Mouse (Mus musculus) layer of hippocampus, postnatal 14 days (tissue): ENCODE measurements around the gene Glud1. TPM values are rescaled to one million over a fixed set of nuclear protein-coding genes. Genes with fewer than 3 reads are reported as not detected.
"Not testable (repeated sequence)": the region's sequence is repeated elsewhere in the genome, so short reads cannot be mapped to it uniquely, and the experiment has no call there.

Source experiments
- DNase-seq, 2 experiments: peaks; one replicate each; pipeline ENCODE4 v3.0.0; 2021 to 2022; ENCODE audit warnings: low spot score in 2 of 2, mixed read lengths in 1 of 2
- total RNA-seq, 2 experiments: library from RNA; stranded (reverse); gene quantifications; 2 replicates each; pipeline ENCODE4 v1.2.3; 2021

The Glud1 gene
- total RNA-seq, 2 experiments from 2014 or later: 364 to 392 TPM

GRCm38 (mm10) chr14:34311021-34311631 lies 599 bp downstream of the Glud1 start:
- peak in 1 of 2 experiments; percentile 26 for DNase-seq

- DNase-seq: no peak
These were observed 1.2 kb downstream of the Glud1 start for GRCm38 (mm10) chr14:34311691-34312090.

- no peak for DNase-seq
These were observed 2.0 kb downstream of the Glud1 start for GRCm38 (mm10) chr14:34312339-34313048.

- DNase-seq: no peak
These were observed 3.1 kb downstream of the Glud1 start for GRCm38 (mm10) chr14:34313612-34314011.

DNA sequence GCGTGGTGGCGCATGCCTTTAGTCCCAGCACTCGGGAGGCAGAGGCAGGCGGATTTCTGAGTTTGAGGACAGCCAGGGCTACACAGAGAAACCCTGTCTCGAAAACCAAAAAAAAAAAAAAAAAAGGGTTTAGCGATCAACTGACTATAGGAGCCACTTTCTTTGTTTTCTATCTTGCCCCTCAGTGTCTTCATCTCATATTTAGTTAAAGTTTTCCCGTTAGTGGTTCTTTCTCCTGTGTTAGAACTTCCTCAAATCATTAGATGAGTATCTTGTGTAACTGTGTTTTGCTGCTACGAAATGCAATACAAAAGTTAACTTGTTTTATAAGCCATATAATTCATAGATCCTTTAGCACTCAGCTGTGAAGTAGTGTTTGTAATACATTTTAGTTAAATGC lies 3.9 kb downstream of the Glud1 start:
- DNase-seq: not testable (repeated sequence)

DNA sequence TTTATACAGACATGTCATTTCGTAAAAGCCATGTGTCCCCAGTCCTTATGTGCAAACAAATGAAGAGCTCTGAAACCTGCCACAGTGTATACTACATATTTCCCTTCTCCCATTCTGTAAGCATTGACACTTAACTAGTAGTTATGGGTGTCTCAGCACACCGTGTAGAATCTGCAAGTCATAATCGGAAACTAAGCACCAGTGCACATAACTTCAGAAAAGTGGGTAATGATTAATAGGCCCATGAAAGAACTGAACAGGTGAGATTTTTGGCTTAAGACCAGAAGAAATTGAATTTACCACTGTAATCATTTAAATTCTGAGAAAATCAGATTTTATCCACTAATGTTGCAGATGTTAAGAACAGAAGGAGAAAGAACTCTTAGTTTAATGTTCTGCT lies 4.3 kb downstream of the Glud1 start:
- DNase-seq: no peak

DNA sequence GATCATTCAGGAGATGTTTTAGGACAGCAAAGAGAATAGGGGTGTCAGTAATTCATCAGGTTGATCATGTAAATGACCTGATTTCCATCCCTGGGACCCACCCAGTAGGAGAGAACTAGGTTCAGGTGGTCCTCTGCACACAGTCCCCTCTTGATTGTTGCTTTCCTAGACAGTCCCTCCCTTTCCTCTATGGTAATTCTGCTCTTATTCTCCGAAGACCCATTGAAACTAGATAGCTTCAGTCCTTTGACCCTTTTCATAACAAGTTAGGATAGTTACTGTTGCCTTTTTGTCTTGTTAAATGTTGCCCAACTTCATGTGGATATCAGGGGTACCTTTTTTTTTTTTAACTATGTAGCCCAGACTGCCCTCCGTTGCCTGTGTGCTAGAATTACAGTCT lies 5.8 kb downstream of the Glud1 start:
- no peak for DNase-seq

GRCm38 (mm10) chr14:34317431-34317830 lies 6.9 kb downstream of the Glud1 start:
- no peak for DNase-seq

DNA sequence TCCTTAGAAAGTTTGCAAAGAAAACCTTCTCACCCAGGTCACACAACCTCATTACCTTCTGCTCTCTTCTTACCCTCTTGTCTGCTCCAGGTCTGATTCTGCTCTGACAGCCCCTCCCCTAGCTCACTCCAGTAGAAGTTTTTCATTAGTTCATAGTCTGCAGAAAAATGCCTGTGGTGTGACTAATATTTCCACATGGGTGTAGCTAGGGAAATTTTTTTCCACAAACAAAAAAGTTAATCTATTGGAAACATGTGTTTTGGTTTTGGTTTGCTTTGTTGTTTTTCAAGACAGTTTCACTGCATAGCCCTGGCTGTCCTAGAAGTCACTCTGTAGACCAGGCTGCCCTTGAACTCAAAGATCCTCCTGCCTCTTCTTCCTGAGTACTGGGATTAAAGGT lies 7.6 kb downstream of the Glud1 start:
- DNase-seq: no peak

GRCm38 (mm10) chr14:34323576-34324085 lies 13.1 kb downstream of the Glud1 start:
- DNase-seq: no peak

GRCm38 (mm10) chr14:34326606-34327005 lies 16.1 kb downstream of the Glud1 start:
- no peak for DNase-seq

DNA sequence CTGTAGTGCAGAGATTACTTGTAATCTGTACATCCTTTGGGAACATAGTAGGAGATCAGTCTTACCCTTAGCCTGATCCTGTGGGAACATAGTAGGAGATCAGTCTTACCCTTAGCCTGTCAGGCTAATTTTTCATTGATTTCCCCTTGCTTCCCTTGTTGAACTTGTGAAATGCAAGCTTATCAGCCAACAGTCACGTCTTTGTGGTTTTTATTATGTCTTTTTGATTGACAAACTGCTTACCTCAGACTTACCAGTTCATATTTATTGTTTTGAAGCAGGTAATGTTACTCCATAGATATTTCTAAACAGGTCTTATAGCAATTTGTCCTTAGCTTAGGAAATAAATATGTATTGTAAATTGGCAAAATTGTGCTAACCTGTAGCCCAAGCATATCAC lies 17.1 kb downstream of the Glud1 start:
- no peak for DNase-seq

- DNase-seq: peak in 1 of 2 experiments; percentile 48
These were observed 20.2 kb downstream of the Glud1 start for GRCm38 (mm10) chr14:34330657-34331158.

GRCm38 (mm10) chr14:34331886-34332285 lies 21.4 kb downstream of the Glud1 start:
- DNase-seq: peak; percentile 37 to 82

DNA sequence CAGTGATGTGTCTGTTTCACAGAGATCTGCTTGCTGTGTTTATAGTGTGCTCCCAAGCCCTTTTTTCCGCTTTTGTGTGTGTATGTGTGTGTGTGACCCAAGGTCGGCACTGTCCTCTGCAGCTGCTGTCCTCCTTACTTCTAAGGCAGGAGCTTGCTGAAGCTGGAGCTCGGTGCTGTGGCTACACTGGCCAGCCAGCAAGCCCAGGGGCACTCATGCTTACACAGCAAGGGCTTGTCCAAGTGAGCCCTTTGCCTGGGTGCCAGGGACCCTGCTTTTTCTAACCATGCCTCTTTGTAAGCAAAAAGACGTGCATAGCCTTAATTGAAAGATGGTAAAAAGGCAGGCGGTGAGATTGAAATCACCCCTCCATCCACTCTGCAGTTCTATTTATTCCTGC lies 21.9 kb downstream of the Glud1 start:
- peak; percentile 38 to 82 for DNase-seq

- peak in 1 of 2 experiments; percentile 68 for DNase-seq
These were observed 28.9 kb downstream of the Glud1 start for GRCm38 (mm10) chr14:34339446-34339845.

DNA sequence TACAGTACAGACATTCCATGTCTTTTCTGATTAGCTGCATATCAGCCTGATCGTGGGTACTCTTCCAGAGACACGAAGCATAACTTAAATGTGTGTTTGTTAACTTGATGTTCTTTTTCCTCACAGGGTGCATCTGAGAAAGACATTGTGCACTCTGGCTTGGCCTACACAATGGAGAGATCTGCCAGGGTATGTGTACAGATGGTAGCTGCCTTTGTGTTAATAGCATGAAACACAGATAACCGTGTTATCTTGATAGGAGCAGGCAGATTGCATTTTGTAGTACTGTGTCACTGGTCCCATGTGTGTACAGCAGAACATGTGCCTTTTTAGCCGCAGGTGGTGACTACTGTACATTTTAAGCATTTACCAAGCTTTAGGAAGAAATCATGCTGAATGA lies 31.5 kb downstream of the Glud1 start:
- DNase-seq: peak in 1 of 2 experiments; percentile 28

- no peak for DNase-seq
These were observed 32.6 kb downstream of the Glud1 start for GRCm38 (mm10) chr14:34343078-34343477.

GRCm38 (mm10) chr14:34344361-34344760 lies 33.8 kb downstream of the Glud1 start:
- DNase-seq: no peak

DNA sequence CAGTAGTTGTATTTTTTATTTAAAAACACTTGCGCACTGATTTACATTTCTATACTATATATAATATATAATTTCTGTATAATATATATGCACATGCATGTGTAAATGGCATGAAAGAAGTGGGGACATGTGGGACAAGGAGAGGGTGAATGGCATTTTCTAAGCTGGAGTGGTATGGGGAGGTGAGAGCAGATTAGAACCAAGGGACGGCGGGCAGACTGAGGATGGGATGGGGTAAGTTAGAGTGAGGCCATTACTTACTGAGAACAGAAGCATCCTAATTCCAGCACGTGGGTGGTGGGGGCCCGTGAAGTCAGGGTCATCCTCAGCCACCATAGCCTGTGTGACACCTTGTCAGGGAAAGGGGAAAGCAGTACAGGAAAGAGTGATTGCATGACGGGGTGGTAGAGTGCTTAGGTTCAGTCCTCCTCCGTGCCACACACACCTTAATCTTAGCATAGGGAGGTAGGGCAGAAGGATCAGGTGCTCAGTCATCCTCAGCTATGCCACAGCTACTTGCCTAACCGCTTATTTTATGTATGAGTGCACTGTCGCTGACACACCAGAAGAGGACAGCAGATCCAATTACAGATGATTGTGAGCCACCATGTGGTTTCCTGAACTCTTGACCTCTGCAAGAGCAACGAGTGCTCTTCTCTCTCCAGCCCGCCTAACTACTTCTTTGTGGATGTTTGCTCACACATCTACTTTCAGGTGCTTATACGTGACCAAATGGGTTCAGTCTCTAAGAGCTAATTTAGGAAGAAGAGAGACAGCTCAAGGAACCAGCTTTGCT lies 35.4 kb downstream of the Glud1 start:
- no peak for DNase-seq

DNA sequence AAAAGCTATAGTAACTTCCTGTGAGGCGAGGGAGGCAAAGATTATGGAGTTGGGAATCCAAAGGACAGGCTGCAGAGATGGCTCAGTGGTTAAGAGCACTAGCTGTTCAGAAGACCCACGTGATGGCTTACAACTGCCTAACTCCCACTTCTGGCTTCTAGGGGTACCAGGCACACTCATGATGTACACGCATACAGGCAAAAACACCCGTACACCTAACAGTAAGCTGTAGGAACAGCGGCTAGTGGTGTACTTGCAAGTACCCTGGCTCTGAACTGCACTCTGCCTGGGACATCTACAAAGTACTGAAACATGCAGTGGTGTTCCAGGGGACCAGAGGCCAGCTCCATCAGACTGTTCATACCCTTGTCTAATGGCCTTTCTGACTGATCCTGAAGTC lies 36.6 kb downstream of the Glud1 start:
- DNase-seq: no peak

GRCm38 (mm10) chr14:34348301-34348700 lies 37.8 kb downstream of the Glud1 start:
- no peak for DNase-seq
